Mouse (Mus musculus): ENCODE measurements at regions not wholly inside any gene's neighbourhood (a gene's known extent, or its start where the extent isn't known, plus 50 kb on each side); places are given as distances from the start of the nearest gene placed in this dataset.

GRCm38 (mm10) chr16:62652769-62653465 is 133.7 kb downstream of the Nsun3 start:
- H3K4me3 ChIP-seq (replicated peaks in 1 of 3; ENCODE audit: low read depth in 2 of 3, low read length in 2 of 3, poor library complexity in 1 of 3): no peak overlapping the region
- no peaks in the 10 kb centered on the region for H3K4me1 ChIP-seq (ENCODE audit: control insufficient read depth in 1 of 2, insufficient read depth in 2 of 2)
- H3K27me3 ChIP-seq (replicated peaks): peaks cover 8% of the 10 kb centered on the region
- no peak overlapping the region for H3K27ac ChIP-seq (ENCODE audit: insufficient read depth, low read depth)
- no peak for DNase-seq (ENCODE audit: extremely low read depth)
- dilution Hi-C loops (cut with MboI; ENCODE audit: extremely low pct_ligation_motif_present, extremely low pct_unique_long_range_greater_than_20kb, low sequenced_read_pairs) (no loop called here), in situ Hi-C loops (cut with MboI; ENCODE audit: low pct_ligation_motif_present, low pct_unique_long_range_greater_than_20kb, low sequenced_read_pairs) (no loop called here)
- H3K36me3 ChIP-seq (replicated peaks in 1 of 2; ENCODE audit: control insufficient read depth in 1 of 2, insufficient read depth in 1 of 2, low read length in 1 of 2): no peaks in the 10 kb centered on the region
- no peak overlapping the region for H3K9ac ChIP-seq (ENCODE audit: insufficient read depth, low read depth)
- H3K4me2 ChIP-seq (ENCODE audit: insufficient read depth, low read depth, poor library complexity, severe bottlenecking): peak overlapping the region; percentile 61; the same call in 1 of the 2 replicates
- H3K79me2 ChIP-seq (replicated peaks; ENCODE audit: control insufficient read depth, extremely low read depth, insufficient read depth, poor library complexity, severe bottlenecking): no peaks in the 10 kb centered on the region; the same call in 1 of the 2 replicates
- TF ChIP-seq ELF1 (IDR thresholded peaks at IDR 0.05; ENCODE audit: low read depth, low read length) (peak; percentile 35; the same call in 1 of the 2 replicates), EP300 (IDR thresholded peaks at IDR 0.05; ENCODE audit: low read length) (no peak), JUND (conservative IDR thresholded peaks at IDR 0.05; ENCODE audit: low read depth, low read length) (no peak)
- no peaks in the 10 kb centered on the region for H3K9me3 ChIP-seq (replicated peaks; ENCODE audit: low read length)

GRCm38 (mm10) chr16:62650856-62651255 is 135.8 kb downstream of the Nsun3 start:
- H3K27ac ChIP-seq (ENCODE audit: insufficient read depth, low read depth): no peak overlapping the region
- H3K9me3 ChIP-seq (replicated peaks; ENCODE audit: low read length): no peaks in the 10 kb centered on the region
- dilution Hi-C loops (cut with MboI; ENCODE audit: extremely low pct_ligation_motif_present, extremely low pct_unique_long_range_greater_than_20kb, low sequenced_read_pairs) (no loop called here), in situ Hi-C loops (cut with MboI; ENCODE audit: low pct_ligation_motif_present, low pct_unique_long_range_greater_than_20kb, low sequenced_read_pairs) (no loop called here)
- H3K9ac ChIP-seq (ENCODE audit: insufficient read depth, low read depth): no peak overlapping the region
- no peaks in the 10 kb centered on the region; the same call in 1 of the 2 replicates for H3K79me2 ChIP-seq (replicated peaks; ENCODE audit: control insufficient read depth, extremely low read depth, insufficient read depth, poor library complexity, severe bottlenecking)
- H3K27me3 ChIP-seq (replicated peaks): no peaks in the 10 kb centered on the region
- TF ChIP-seq UBTF (IDR thresholded peaks at IDR 0.05; ENCODE audit: low read depth, low read length): no peak
- no peak for TF ChIP-seq USF2 (conservative IDR thresholded peaks at IDR 0.05; ENCODE audit: low read depth, low read length)
- TF ChIP-seq TBP (conservative IDR thresholded peaks at IDR 0.05; ENCODE audit: low read depth, low read length): no peak
- no peak for TF ChIP-seq NELFE (IDR thresholded peaks at IDR 0.05; ENCODE audit: low read depth, low read length)
- no peak for TF ChIP-seq POLR2AphosphoS2 (IDR thresholded peaks at IDR 0.05; ENCODE audit: low read depth, low read length)
- TF ChIP-seq SIN3A (IDR thresholded peaks at IDR 0.05; ENCODE audit: low read length): no peak
- no peak for TF ChIP-seq ZKSCAN1 (IDR thresholded peaks at IDR 0.05; ENCODE audit: borderline replicate concordance, low read depth, low read length)
- no peaks in the 10 kb centered on the region for H3K36me3 ChIP-seq (replicated peaks in 1 of 2; ENCODE audit: control insufficient read depth in 1 of 2, insufficient read depth in 1 of 2, low read length in 1 of 2)
- H3K4me2 ChIP-seq (ENCODE audit: insufficient read depth, low read depth, poor library complexity, severe bottlenecking): no peak overlapping the region
- H3K4me1 ChIP-seq (ENCODE audit: control insufficient read depth in 1 of 2, insufficient read depth in 2 of 2): no peaks in the 10 kb centered on the region
- H3K4me3 ChIP-seq (replicated peaks in 1 of 3; ENCODE audit: low read depth in 2 of 3, low read length in 2 of 3, poor library complexity in 1 of 3): no peak overlapping the region
- no peak for DNase-seq (ENCODE audit: extremely low read depth)

- Histone ChIP-seq H3K36me3 (replicated peaks in 1 of 2; ENCODE audit: control insufficient read depth in 1 of 2, insufficient read depth in 1 of 2, low read length in 1 of 2) (no peaks in the 10 kb centered on the region), H3K9ac (ENCODE audit: insufficient read depth, low read depth) (no peak overlapping the region), H3K4me1 (ENCODE audit: control insufficient read depth in 1 of 2, insufficient read depth in 2 of 2) (no peaks in the 10 kb centered on the region), H3K9me3 (replicated peaks; ENCODE audit: low read length) (no peaks in the 10 kb centered on the region), H3K4me3 (replicated peaks in 1 of 3; ENCODE audit: low read depth in 2 of 3, low read length in 2 of 3, poor library complexity in 1 of 3) (no peak overlapping the region), H3K79me2 (replicated peaks; ENCODE audit: control insufficient read depth, extremely low read depth, insufficient read depth, poor library complexity, severe bottlenecking) (no peaks in the 10 kb centered on the region; the same call in 1 of the 2 replicates), H3K27ac (ENCODE audit: insufficient read depth, low read depth) (no peak overlapping the region), H3K27me3 (replicated peaks) (no peaks in the 10 kb centered on the region), H3K4me2 (ENCODE audit: insufficient read depth, low read depth, poor library complexity, severe bottlenecking) (no peak overlapping the region)
- in situ Hi-C loops (cut with MboI; ENCODE audit: low pct_ligation_motif_present, low pct_unique_long_range_greater_than_20kb, low sequenced_read_pairs) (no loop called here), dilution Hi-C loops (cut with MboI; ENCODE audit: extremely low pct_ligation_motif_present, extremely low pct_unique_long_range_greater_than_20kb, low sequenced_read_pairs) (no loop called here)
- TF ChIP-seq CHD2 (IDR thresholded peaks at IDR 0.05; ENCODE audit: low read length) (no peak), HCFC1 (IDR thresholded peaks at IDR 0.05; ENCODE audit: low read depth, low read length) (no peak), RAD21 (IDR thresholded peaks at IDR 0.05; ENCODE audit: low read depth, low read length) (no peak), ETS1 (conservative IDR thresholded peaks at IDR 0.05; ENCODE audit: low read depth, low read length) (no peak), NRF1 (IDR thresholded peaks at IDR 0.05; ENCODE audit: low read depth, low read length) (no peak), POLR2A (IDR thresholded peaks at IDR 0.05; ENCODE audit: low read depth, low read length) (no peak)
- no peak for DNase-seq (ENCODE audit: extremely low read depth)
Measured at GRCm38 (mm10) chr16:62648326-62648725, 138.3 kb downstream of the Nsun3 start.
